Mouse (Mus musculus): ENCODE measurements at regions not wholly inside any gene's neighbourhood (a gene's known extent, or its start where the extent isn't known, plus 50 kb on each side); places are given as distances from the start of the nearest gene placed in this dataset.
"Not testable (repeated sequence)": the region's sequence is repeated elsewhere in the genome, so short reads cannot be mapped to it uniquely, and the experiment has no call there.

- not testable (repeated sequence) for TF ChIP-seq CHD2 (IDR thresholded peaks at IDR 0.05; ENCODE audit: low read depth, low read length); ZC3H11A (IDR thresholded peaks at IDR 0.05; ENCODE audit: borderline replicate concordance, low read depth, low read length); HCFC1 (IDR thresholded peaks at IDR 0.05; ENCODE audit: borderline replicate concordance, insufficient read depth, low read length)
These were observed 292.5 kb downstream of the Dad1 start for GRCm38 (mm10) chr14:53961426-53961825.

All from ES-E14 (cell line).